Mouse (Mus musculus) frontal cortex, adult 2 months (tissue): ENCODE results near the gene Daglb. TPM values are rescaled to one million over a fixed set of nuclear protein-coding genes. Genes with fewer than 3 reads are reported as not detected.

ENCODE experiments used
- polyA plus RNA-seq: library from polyadenylated mRNA; depleted of rRNA; stranded (reverse); fragments of >200 nt; gene quantifications from 2 replicates; pipeline ENCODE4 v1.2.3, GENCODE M21; 2012; rRNA removed

The Daglb gene
- polyA plus RNA-seq, 1 experiment, result 24.8 TPM

Other genes starting within 250 kb of the Daglb start
- gene Spdye4a, start 237.7 kb upstream of the Daglb start, polyA plus RNA-seq, result not detected in 2 replicates
- 20.2 and 22.5 TPM in 2 replicates for gene Zfp12, start 229.4 kb upstream of the Daglb start, polyA plus RNA-seq
- gene Zfp316, start 194.6 kb upstream of the Daglb start, polyA plus RNA-seq, result 14.9 and 15.7 TPM in 2 replicates
- gene Zfp853, start 171.0 kb upstream of the Daglb start, polyA plus RNA-seq, result 8.8 TPM in 2 replicates
- gene E130309D02Rik, start 149.2 kb upstream of the Daglb start, polyA plus RNA-seq, result 16.9 and 17.0 TPM in 2 replicates
- gene Zdhhc4, start 135.3 kb upstream of the Daglb start, polyA plus RNA-seq, result 68.2 and 75.4 TPM in 2 replicates
- 6.2 and 7.5 TPM in 2 replicates for gene Grid2ip, start 107.2 kb upstream of the Daglb start, polyA plus RNA-seq
- 28.1 and 30.1 TPM in 2 replicates for gene Kdelr2, start 60.7 kb upstream of the Daglb start, polyA plus RNA-seq
- gene Rac1, start 63.5 kb downstream of the Daglb start, polyA plus RNA-seq, result 490 and 503 TPM in 2 replicates
- 28.5 and 29.1 TPM in 2 replicates for gene Cyth3, start 157.9 kb downstream of the Daglb start, polyA plus RNA-seq